Mouse (Mus musculus) ovary, postnatal 36 days (tissue): Measurements from ENCODE around the gene F7.
"Not testable (repeated sequence)": the region's sequence is repeated elsewhere in the genome, so short reads cannot be mapped to it uniquely, and the experiment has no call there.

Experiments used
- DNase-seq: peaks from one replicate; pipeline ENCODE4 v3.0.0; 2022; ENCODE audit warnings: low spot score, mixed read lengths

Gene F7

GRCm38 (mm10) chr8:13036346-13036812, 10.5 kb downstream of the F7 start:
- no peak for DNase-seq

GRCm38 (mm10) chr8:13037015-13037414, 11.2 kb downstream of the F7 start, which contains the start of gene F10:
F10 (plus strand) TSS chr8:13037308.
- no peak for DNase-seq

- DNase-seq = no peak
Observed at GRCm38 (mm10) chr8:13037569-13037968, 11.7 kb downstream of the F7 start.

- no peak for DNase-seq
Observed at GRCm38 (mm10) chr8:13039054-13039453, 13.2 kb downstream of the F7 start.

DNA sequence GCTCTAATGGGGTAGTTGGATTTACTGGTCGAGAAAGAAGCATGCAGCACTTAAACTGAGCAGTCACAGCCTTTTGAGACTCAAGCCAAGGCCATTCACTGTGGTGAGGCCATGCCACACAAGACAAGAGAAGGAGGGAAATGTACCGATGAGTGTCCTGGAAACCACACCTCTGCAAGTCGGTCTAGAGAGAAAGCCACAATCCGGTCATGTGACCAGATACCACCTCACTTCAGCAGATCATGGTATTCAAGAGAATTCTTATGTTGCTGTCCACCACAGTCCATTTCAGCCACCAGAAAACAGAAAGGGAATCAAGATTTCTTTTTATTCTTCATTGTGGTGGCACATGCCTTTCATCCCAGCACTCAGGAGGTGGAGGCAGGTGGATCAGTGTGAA, 15.6 kb downstream of the F7 start:
- no peak for DNase-seq

DNA sequence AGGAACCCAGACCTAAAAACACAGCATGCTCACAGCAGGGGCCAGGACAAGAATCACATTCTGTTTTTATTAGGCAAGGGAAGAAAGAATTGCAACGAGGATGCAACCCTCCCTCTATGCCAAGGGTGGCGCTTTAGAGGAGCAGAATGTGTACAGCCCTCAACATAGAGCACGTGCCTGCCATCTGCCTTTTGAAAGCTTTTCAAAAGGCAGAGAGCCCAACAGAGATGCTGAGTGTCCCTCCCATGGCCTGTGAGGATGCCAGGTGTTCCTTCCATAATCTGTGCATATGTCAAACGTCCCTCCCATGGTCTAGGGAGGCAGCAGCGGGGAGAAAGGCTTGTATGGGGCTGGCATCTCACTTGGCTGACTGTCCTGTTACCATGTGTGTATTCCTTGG, 21.8 kb downstream of the F7 start:
- DNase-seq = no peak

GRCm38 (mm10) chr8:13050550-13050949, 24.7 kb downstream of the F7 start:
- no peak for DNase-seq

- DNase-seq = no peak
Observed at GRCm38 (mm10) chr8:13057351-13057750, 31.5 kb downstream of the F7 start.

- DNase-seq = no peak
Observed at GRCm38 (mm10) chr8:13060441-13061150, 34.8 kb downstream of the F7 start, which contains the start of gene Proz. Proz (plus strand) TSS chr8:13060914.

DNA sequence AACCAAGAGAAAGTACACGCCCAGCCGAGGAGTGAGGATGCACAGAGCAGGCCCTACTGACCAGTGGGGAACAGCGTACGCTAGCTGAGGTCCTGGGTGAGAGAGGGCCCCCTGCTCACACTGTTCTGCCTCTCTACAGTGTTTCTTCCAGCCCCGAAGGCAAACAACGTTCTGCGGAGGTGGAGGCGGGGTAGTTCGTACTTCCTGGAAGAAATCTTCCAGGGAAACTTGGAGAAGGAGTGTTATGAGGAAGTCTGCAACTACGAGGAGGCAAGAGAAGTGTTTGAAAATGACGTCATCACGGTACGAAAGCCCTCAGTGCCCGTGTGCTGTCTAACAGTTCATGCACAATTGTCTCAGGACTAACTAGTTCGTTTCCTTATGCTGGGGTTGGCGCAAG, 37.3 kb downstream of the F7 start:
- DNase-seq = no peak

- no peak for DNase-seq
Observed at GRCm38 (mm10) chr8:13073255-13073654, 47.4 kb downstream of the F7 start.

DNA sequence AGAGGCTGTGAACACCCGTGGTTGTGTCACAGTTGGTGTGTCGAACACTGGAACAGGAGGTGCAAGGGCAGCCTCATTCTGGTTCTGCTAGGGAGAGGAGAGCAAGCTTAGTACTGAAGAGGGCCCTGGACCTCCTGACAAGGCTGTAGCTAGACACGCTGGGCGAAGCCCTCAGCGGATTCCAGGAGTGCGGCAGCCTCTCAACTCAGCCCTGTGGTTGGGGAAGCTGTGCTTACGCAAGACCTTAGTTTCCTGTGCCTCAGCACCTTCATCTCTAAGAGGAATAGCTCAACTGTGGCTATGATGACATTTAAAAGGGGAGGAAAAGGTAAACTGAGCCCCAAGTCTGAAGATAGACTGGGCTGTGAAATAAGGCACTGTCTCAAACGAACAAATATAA, 49.2 kb downstream of the F7 start:
- no peak for DNase-seq

GRCm38 (mm10) chr8:13075579-13075978, 49.7 kb downstream of the F7 start:
- DNase-seq = not testable (repeated sequence)

- DNase-seq = no peak
Observed at GRCm38 (mm10) chr8:13077542-13077941, 51.7 kb downstream of the F7 start.
